Mouse (Mus musculus) CH12.LX (cell line): Measurements from ENCODE around the gene Trip4. TPM values are rescaled to one million over a fixed set of nuclear protein-coding genes. Genes with fewer than 3 reads are reported as not detected.

Experiments
- DNase-seq: peaks from one replicate; pipeline ENCODE4 v3.0.0-alpha.2; 2013; ENCODE audit errors: extremely low read depth
- H3K27ac ChIP-seq: 2 replicates; pipeline ENCODE4 v1.5.1; 2012; ENCODE audit warnings: low read depth, mild to moderate bottlenecking, control low read depth, moderate library complexity; ENCODE audit not compliant: insufficient read depth
- H3K27me3 ChIP-seq: replicated peaks from 2 replicates; pipeline ENCODE3; 2012; ENCODE audit warnings: inconsistent platforms
- H3K36me3 ChIP-seq, 2 experiments: replicated peaks in 1 of 2; 2 replicates each; pipeline versions ENCODE3 to v1.6.1; 2012; ENCODE audit warnings: inconsistent platforms in 1 of 2, low read length in 1 of 2, mild to moderate bottlenecking in 1 of 2, mixed read lengths in 1 of 2, moderate library complexity in 1 of 2; ENCODE audit not compliant: control insufficient read depth in 1 of 2, insufficient read depth in 1 of 2
- H3K4me1 ChIP-seq, 2 experiments: 2 replicates each; pipeline ENCODE4 v1.6.1; 2012; ENCODE audit warnings: inconsistent platforms in 1 of 2, moderate library complexity in 1 of 2; ENCODE audit not compliant: insufficient read depth in 2 of 2, control insufficient read depth in 1 of 2
- H3K4me2 ChIP-seq: 2 replicates; pipeline ENCODE4 v1.6.1; 2012; ENCODE audit warnings: low read depth, mild to moderate bottlenecking, control low read depth; ENCODE audit not compliant: poor library complexity, insufficient read depth, severe bottlenecking
- H3K4me3 ChIP-seq, 3 experiments: fragments of 150-350 bp in 1 of 3; sonication (generic) in 1 of 3; replicated peaks in 1 of 3; 2 replicates each; pipeline versions ENCODE3 to v1.5.1; 2011 to 2012; ENCODE audit warnings: low read depth in 2 of 3, low read length in 2 of 3, mild to moderate bottlenecking in 2 of 3, moderate library complexity in 2 of 3, control low read depth in 1 of 3, improper control_type of control experiment in 1 of 3, inconsistent platforms in 1 of 3, mixed read lengths in 1 of 3; ENCODE audit not compliant: poor library complexity in 1 of 3
- H3K79me2 ChIP-seq: replicated peaks from 2 replicates; pipeline ENCODE4 v1.6.1; 2012; ENCODE audit warnings: mild to moderate bottlenecking, moderate library complexity; ENCODE audit not compliant: control insufficient read depth, poor library complexity, insufficient read depth, severe bottlenecking; ENCODE audit errors: extremely low read depth
- H3K9ac ChIP-seq: 2 replicates; pipeline ENCODE4 v1.6.1; 2012; ENCODE audit warnings: low read depth, mild to moderate bottlenecking, control low read depth, moderate library complexity; ENCODE audit not compliant: insufficient read depth
- H3K9me3 ChIP-seq: replicated peaks from 2 replicates; pipeline ENCODE3; 2012; ENCODE audit warnings: low read length, inconsistent platforms, mixed read lengths
- BHLHE40 ChIP-seq: IDR thresholded peaks from 2 replicates; pipeline ENCODE4 v1.6.1; 2011; ENCODE audit warnings: mild to moderate bottlenecking, low read depth, low read length, improper control_type of control experiment
- E2F4 ChIP-seq: IDR thresholded peaks from 2 replicates; pipeline ENCODE4 v1.6.1; 2011; ENCODE audit warnings: low read depth, low read length, improper control_type of control experiment; ENCODE audit not compliant: insufficient replicate concordance
- ELF1 ChIP-seq: IDR thresholded peaks from 2 replicates; pipeline ENCODE4 v1.6.1; 2014; ENCODE audit warnings: low read depth, mild to moderate bottlenecking, inconsistent platforms, low read length, improper control_type of control experiment
- GABPA ChIP-seq: IDR thresholded peaks from 2 replicates; pipeline ENCODE4 v1.6.1; 2012; ENCODE audit warnings: low read depth, low read length, improper control_type of control experiment, inconsistent platforms; ENCODE audit not compliant: insufficient replicate concordance
- JUN ChIP-seq: IDR thresholded peaks from 2 replicates; pipeline ENCODE4 v1.6.1; 2011; ENCODE audit warnings: low read depth, mild to moderate bottlenecking, low read length, improper control_type of control experiment, moderate library complexity; ENCODE audit not compliant: insufficient read depth
- KAT2A ChIP-seq: IDR thresholded peaks from 2 replicates; pipeline ENCODE4 v1.6.1; 2012; ENCODE audit warnings: low read length, improper control_type of control experiment, inconsistent platforms; ENCODE audit not compliant: insufficient replicate concordance
- MAX ChIP-seq: IDR thresholded peaks from 2 replicates; pipeline ENCODE4 v1.6.1; 2011; ENCODE audit warnings: low read length, improper control_type of control experiment
- MXI1 ChIP-seq: IDR thresholded peaks from 2 replicates; pipeline ENCODE4 v1.6.1; 2011; ENCODE audit warnings: mild to moderate bottlenecking, low read depth, low read length, improper control_type of control experiment
- NELFE ChIP-seq: IDR thresholded peaks from 2 replicates; pipeline ENCODE4 v1.6.1; 2011; ENCODE audit warnings: low read depth, low read length, improper control_type of control experiment
- PAX5 ChIP-seq: IDR thresholded peaks from 2 replicates; pipeline ENCODE4 v1.6.1; 2012; ENCODE audit warnings: low read length, inconsistent platforms, mixed read lengths
- POLR2A ChIP-seq: IDR thresholded peaks from 2 replicates; pipeline ENCODE4 v1.6.1; 2011; ENCODE audit warnings: low read depth, mild to moderate bottlenecking, improper control_type of control experiment, low read length
- POLR2AphosphoS2 ChIP-seq: IDR thresholded peaks from 2 replicates; pipeline ENCODE4 v1.6.1; 2011; ENCODE audit warnings: low read depth, low read length, improper control_type of control experiment
- RAD21 ChIP-seq: IDR thresholded peaks from 2 replicates; pipeline ENCODE4 v1.6.1; 2011; ENCODE audit warnings: low read depth, mild to moderate bottlenecking, low read length, improper control_type of control experiment, moderate library complexity
- TCF12 ChIP-seq: IDR thresholded peaks from 2 replicates; pipeline ENCODE4 v1.6.1; 2014; ENCODE audit warnings: low read depth, mild to moderate bottlenecking, inconsistent platforms, low read length, improper control_type of control experiment
- ZC3H11A ChIP-seq: IDR thresholded peaks from 2 replicates; pipeline ENCODE4 v1.6.1; 2012; ENCODE audit warnings: low read depth, mild to moderate bottlenecking, inconsistent platforms, low read length, improper control_type of control experiment
- ZKSCAN1 ChIP-seq: IDR thresholded peaks from 2 replicates; pipeline ENCODE4 v1.6.1; 2012; ENCODE audit warnings: low read depth, inconsistent platforms, low read length, improper control_type of control experiment, borderline replicate concordance
- ZMIZ1 ChIP-seq: IDR thresholded peaks from 2 replicates; pipeline ENCODE4 v1.6.1; 2012; ENCODE audit warnings: low read depth, mild to moderate bottlenecking, inconsistent platforms, low read length, improper control_type of control experiment
- dilution Hi-C: fragments of 300-500 bp; cut with MboI; formaldehyde crosslinking; loops from 2 replicates; pipeline ENCODE4 v1.14.3; 2020; ENCODE audit warnings: low sequenced_read_pairs; ENCODE audit not compliant: extremely low pct_unique_long_range_greater_than_20kb, extremely low pct_ligation_motif_present
- in situ Hi-C: fragments of 300-500 bp; cut with MboI; formaldehyde crosslinking; loops from 3 replicates; pipeline ENCODE4 v1.14.3; 2019; ENCODE audit warnings: low sequenced_read_pairs, low pct_ligation_motif_present, low pct_unique_long_range_greater_than_20kb, mixed read lengths
- polyA plus RNA-seq: library from polyadenylated mRNA; unstranded; fragments of >175 nt; gene quantifications from 2 replicates; pipeline ENCODE4 v1.2.1, GENCODE M21; 2012; ENCODE audit warnings: low read depth; ENCODE audit not compliant: insufficient read length
- total RNA-seq, 2 experiments: library from RNA; depleted of rRNA; stranded (reverse); fragments of 300-350 nt in 1 of 2; fragments of >200 nt in 1 of 2; gene quantifications; 2 replicates each; pipeline ENCODE4 v1.2.3; 2012 to 2014

Trip4 gene
- total and polyA plus RNA-seq, 3 experiments, result 12.0 to 15.4 (median 14.4) TPM

- dilution Hi-C loops, result no loop called here
Observed at GRCm38 (mm10) chr9:65789788-65790187, 118.8 kb downstream of the Trip4 start.

GRCm38 (mm10) chr9:65788556-65788955 lies 120.0 kb downstream of the Trip4 start:
- dilution Hi-C loops, result no loop called here
- H3K4me2 ChIP-seq, result no peak overlapping the region
- in situ Hi-C loops, result no loop called here
- DNase-seq, result no peak
- no peak overlapping the region for H3K27ac ChIP-seq
- no peaks in the 10 kb centered on the region for H3K9me3 ChIP-seq
- H3K4me1 ChIP-seq, result peaks cover 4 to 46% of the 10 kb centered on the region in 2 experiments
- H3K27me3 ChIP-seq, result no peaks in the 10 kb centered on the region
- TF ChIP-seq RAD21 (no peak), POLR2AphosphoS2 (no peak), NELFE (no peak), ELF1 (no peak), PAX5 (no peak), MAX (no peak), GABPA (no peak), JUN (no peak), MXI1 (no peak), KAT2A (no peak), POLR2A (no peak), ZKSCAN1 (no peak), E2F4 (no peak), ZC3H11A (no peak), TCF12 (no peak), ZMIZ1 (no peak), BHLHE40 (no peak)
- TF ChIP-seq, all 38 proteins: peak for 0
- Histone ChIP-seq H3K9ac (no peak overlapping the region), H3K79me2 (peaks cover 16% of the 10 kb centered on the region), H3K4me3 (no peak overlapping the region), H3K36me3 (peaks cover 0 to 35% of the 10 kb centered on the region in 2 experiments)

More at GRCm38 (mm10) chr9:65789788-65790187, 118.8 kb downstream of the Trip4 start:
- in situ Hi-C loops, result no loop called here
- no peaks in the 10 kb centered on the region for H3K27me3 ChIP-seq
- H3K9ac ChIP-seq, result no peak overlapping the region
- no peak for DNase-seq
- TF ChIP-seq POLR2AphosphoS2, result no peak
- no peak overlapping the region for H3K27ac ChIP-seq
- H3K4me2 ChIP-seq, result no peak overlapping the region
- H3K36me3 ChIP-seq, result peaks cover 9 to 42% of the 10 kb centered on the region in 2 experiments
- H3K4me3 ChIP-seq, result no peak overlapping the region
- H3K4me1 ChIP-seq, result peaks cover 4 to 43% of the 10 kb centered on the region in 2 experiments
- H3K9me3 ChIP-seq, result no peaks in the 10 kb centered on the region
- peaks cover 13% of the 10 kb centered on the region for H3K79me2 ChIP-seq
